Mouse (Mus musculus): ENCODE measurements around the gene Pctp. TPM values are rescaled to one million over a fixed set of nuclear protein-coding genes. Genes with fewer than 3 reads are reported as not detected.

The Pctp gene
- 1.00 and 1.6 TPM in 2 replicates for polyA plus RNA-seq (2012; rRNA removed)

GRCm38 (mm10) chr11:90002231-90002986, at the start of gene Pctp:
Gene Pctp (minus strand): TSS chr11:90002894.

GRCm38 (mm10) chr11:90029841-90030398, 27.2 kb upstream of the Pctp start, which contains the start of gene Tmem100:
Gene Tmem100 (plus strand): TSS chr11:90030348.

Other genes starting within 250 kb of the Pctp start
- 3.0 and 3.5 TPM in 2 replicates for gene Ankfn1, start 225.2 kb downstream of the Pctp start, polyA plus RNA-seq (2012; rRNA removed)
- 12.7 and 17.9 TPM in 2 replicates for gene Tmem100, start 27.5 kb upstream of the Pctp start, polyA plus RNA-seq (2012; rRNA removed)
- gene Gm45716, start 184.8 kb upstream of the Pctp start, polyA plus RNA-seq (2012; rRNA removed) = 3.3 and 4.0 TPM in 2 replicates
- 49.9 and 71.2 TPM in 2 replicates for gene Mmd, start 246.6 kb upstream of the Pctp start, polyA plus RNA-seq (2012; rRNA removed)